Mouse (Mus musculus): ENCODE data around the gene Stfa2. TPM values are rescaled to one million over a fixed set of nuclear protein-coding genes. Genes with fewer than 3 reads are reported as not detected.

Gene Stfa2
- not detected for polyA plus RNA-seq (2014; fragmentation: Illumina TruSeq; extraction: RNeasy Lipid Tissue Mini Kit (QIAGEN cat#74804); ENCODE audit: low read depth, low replicate concordance)

DNA sequence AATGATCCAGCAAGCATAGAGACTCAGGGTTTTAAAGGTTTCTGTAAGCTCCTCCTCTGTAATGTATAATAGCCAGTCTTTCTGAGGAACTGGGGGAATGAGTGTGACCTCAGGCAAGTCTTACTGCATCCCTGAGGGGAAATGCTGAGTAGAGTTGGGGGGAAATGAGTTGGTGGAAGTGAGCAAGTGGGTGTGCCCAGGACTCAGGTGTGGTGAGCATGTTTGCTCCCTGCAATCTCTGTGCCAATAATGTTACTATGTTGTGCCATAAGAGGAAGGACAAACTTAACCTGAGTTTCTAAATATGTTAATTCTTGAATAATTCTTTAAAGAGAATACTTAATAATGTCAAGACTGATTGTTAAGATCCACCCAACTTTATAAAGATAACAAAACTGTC is at the start of gene Stfa2:
Gene Stfa2 (minus strand): TSS at position 101 of the 400 bp plus-strand sequence.

DNA sequence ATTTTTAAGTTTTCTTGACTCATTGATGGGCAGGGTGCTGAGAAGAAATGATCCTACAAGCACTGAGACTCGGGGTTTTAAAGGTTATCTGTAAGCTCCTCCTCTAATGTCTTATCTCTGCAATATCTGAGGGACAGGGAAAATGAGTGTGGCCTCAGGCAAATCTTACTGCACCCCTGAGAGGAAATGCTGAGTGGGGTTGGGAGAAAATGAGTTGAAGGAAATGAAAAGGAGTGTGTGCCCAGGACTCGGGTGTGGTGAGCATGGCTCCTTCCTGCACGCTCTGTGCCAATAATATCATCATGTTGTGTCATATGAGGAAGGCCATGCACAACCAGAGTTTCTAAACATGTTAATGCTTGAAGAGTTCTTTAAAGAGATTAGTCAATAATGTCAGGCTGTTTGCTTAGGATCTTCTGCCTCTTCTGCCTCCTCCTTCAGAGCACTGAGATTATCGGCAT is 47.1 kb upstream of the Stfa2 start, which contains the start of gene Stfa3:
Gene Stfa3 (minus strand): TSS at position 51 of the 461 bp plus-strand sequence.

DNA sequence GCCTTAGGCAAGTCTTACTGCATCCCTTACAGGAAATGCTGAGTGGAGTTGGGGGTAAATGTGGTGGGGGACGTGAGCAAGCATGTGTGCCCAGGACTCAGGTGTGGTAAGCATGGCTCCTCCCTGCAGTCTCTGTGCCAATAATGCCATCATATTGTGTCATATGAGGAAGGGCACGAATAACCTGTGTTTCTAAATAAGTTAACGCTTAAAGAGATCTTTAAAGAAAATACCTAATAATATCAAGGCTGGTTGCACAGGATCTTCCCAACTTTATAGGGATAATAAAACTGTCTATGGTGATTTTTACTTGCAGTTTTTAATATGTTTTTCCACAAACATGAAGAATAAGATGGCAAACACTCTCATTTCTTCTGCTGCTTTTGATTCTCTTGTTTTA is 40.6 kb downstream of the Stfa2 start, which contains the start of gene BC100530:
Gene BC100530 (minus strand): TSS at position 101 of the 400 bp plus-strand sequence.

Other genes starting within 250 kb of the Stfa2 start
- not detected for gene Gm5483, start 224.2 kb downstream of the Stfa2 start, polyA plus RNA-seq (2014; fragmentation: Illumina TruSeq; extraction: RNeasy Lipid Tissue Mini Kit (QIAGEN cat#74804); ENCODE audit: low read depth, low replicate concordance)
- not detected for gene Gm5416, start 198.1 kb downstream of the Stfa2 start, polyA plus RNA-seq (2014; fragmentation: Illumina TruSeq; extraction: RNeasy Lipid Tissue Mini Kit (QIAGEN cat#74804); ENCODE audit: low read depth, low replicate concordance)
- gene 2010005H15Rik, start 187.0 kb downstream of the Stfa2 start, polyA plus RNA-seq (2014; fragmentation: Illumina TruSeq; extraction: RNeasy Lipid Tissue Mini Kit (QIAGEN cat#74804); ENCODE audit: low read depth, low replicate concordance) = 8.7 TPM
- not detected for gene Stfa1, start 131.5 kb downstream of the Stfa2 start, polyA plus RNA-seq (2014; fragmentation: Illumina TruSeq; extraction: RNeasy Lipid Tissue Mini Kit (QIAGEN cat#74804); ENCODE audit: low read depth, low replicate concordance)
- gene BC117090, start 74.1 kb downstream of the Stfa2 start, polyA plus RNA-seq (2014; fragmentation: Illumina TruSeq; extraction: RNeasy Lipid Tissue Mini Kit (QIAGEN cat#74804); ENCODE audit: low read depth, low replicate concordance) = not detected
- not detected for gene BC100530, start 40.7 kb downstream of the Stfa2 start, polyA plus RNA-seq (2014; fragmentation: Illumina TruSeq; extraction: RNeasy Lipid Tissue Mini Kit (QIAGEN cat#74804); ENCODE audit: low read depth, low replicate concordance)
- not detected for gene Stfa3, start 46.9 kb upstream of the Stfa2 start, polyA plus RNA-seq (2014; fragmentation: Illumina TruSeq; extraction: RNeasy Lipid Tissue Mini Kit (QIAGEN cat#74804); ENCODE audit: low read depth, low replicate concordance)
- not detected for gene Casr, start 153.7 kb upstream of the Stfa2 start, polyA plus RNA-seq (2014; fragmentation: Illumina TruSeq; extraction: RNeasy Lipid Tissue Mini Kit (QIAGEN cat#74804); ENCODE audit: low read depth, low replicate concordance)